Mouse (Mus musculus): ENCODE data around the gene Mup13. TPM values are rescaled to one million over a fixed set of nuclear protein-coding genes. Genes with fewer than 3 reads are reported as not detected.
"Not testable (repeated sequence)": the region's sequence is repeated elsewhere in the genome, so short reads cannot be mapped to it uniquely, and the experiment has no call there.

Mup13 gene
- total RNA-seq (2021), result not detected

DNA sequence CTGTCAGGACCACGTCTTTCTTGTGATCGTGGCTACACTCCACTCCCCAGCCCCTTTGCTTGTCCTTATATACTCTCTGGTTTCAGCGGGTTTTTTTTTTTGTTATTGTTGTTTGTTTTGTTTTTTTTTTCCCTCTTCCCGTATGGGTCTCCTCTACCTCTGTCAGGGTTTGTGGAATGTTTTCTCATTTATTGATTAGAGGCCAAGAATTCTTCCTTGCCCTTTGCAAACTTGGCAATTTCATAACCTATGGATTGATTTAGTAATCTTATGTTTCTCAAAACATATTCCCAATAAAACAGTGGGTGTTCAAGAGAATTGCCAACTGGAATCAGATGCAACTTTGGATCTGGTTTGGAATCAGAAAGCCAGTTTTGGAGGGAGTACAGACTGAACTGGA, at the start of gene Mup13:
Gene Mup13, minus strand, starts transcription at position 101 of the 400 bp plus-strand sequence.
- DNase-seq (ENCODE audit: low spot score in 2 of 2); intact Hi-C loops (cut with DNase I): not testable (repeated sequence)

Other genes with a start within 250 kb of the Mup13 start
- not detected for gene Mup14, start 75.7 kb upstream of the Mup13 start, total RNA-seq (2021)
- gene Mup15, start 211.5 kb upstream of the Mup13 start, total RNA-seq (2021), result not detected